Comparison of ENCODE assay signal across 23 mouse cellular contexts in the genomic region with DNA sequence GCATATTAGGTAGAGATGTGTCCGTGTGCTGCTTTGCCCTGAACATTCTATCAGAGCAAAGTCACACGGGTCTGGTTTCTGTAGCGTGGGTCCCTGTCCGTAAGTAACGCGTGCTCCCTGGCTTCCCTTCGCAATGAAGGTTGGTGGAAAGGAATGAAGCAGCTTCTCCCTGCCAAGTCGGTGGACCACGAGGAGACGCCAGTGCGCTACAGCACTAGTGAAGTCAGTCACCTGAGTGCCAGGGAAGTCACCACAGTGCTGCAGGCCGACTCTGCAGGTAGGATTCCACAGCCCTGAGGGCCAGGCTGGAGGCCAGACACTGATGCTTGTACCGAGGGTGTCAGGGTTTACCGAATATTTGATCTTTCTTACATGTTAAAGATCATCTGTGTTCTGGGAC. TPM values are rescaled to one million over a fixed set of nuclear protein-coding genes. Genes with fewer than 3 reads are reported as not detected.
DNase-seq lines count a peak whose midpoint lies in the region; ATAC-seq and TF ChIP-seq lines count a peak whose summit lies in the region.
"Had no signal": no experiment of that assay in that cellular context is flagged by ENCODE, and none has a peak within 500 bp of the region (broad histone marks: within the 10 kb centered on the region; RNA-seq: fewer than 3 reads in every experiment).

No protein-coding gene starts in this region.

- peaks cover 45% of the 10 kb centered on the region for H3K4me1 ChIP-seq in liver, embryonic 13.5 days (replicated peaks)
- peaks cover 6% of the 10 kb centered on the region for H3K4me1 ChIP-seq in liver, embryonic 11.5 days (replicated peaks; ENCODE audit: control insufficient read depth, insufficient read depth, low read length)
- peaks cover 3% of the 10 kb centered on the region for H3K4me1 ChIP-seq in liver, postnatal 0 days (ENCODE audit: insufficient read depth)
- H3K4me1 ChIP-seq in hindbrain, embryonic 11.5 days (replicated peaks; ENCODE audit: control insufficient read depth, insufficient read depth, low read length), result no peaks in the 10 kb centered on the region
- no peaks in the 10 kb centered on the region for H3K4me1 ChIP-seq in cerebellum, adult 2 months (ENCODE audit: control insufficient read depth, insufficient read depth, low read length)
- H3K4me1 ChIP-seq: embryonic facial prominence, embryonic 10.5 days; forebrain, embryonic 10.5 days; intestine, embryonic 15.5 days; limb, embryonic 12.5 days had no signal

- H3K27me3 ChIP-seq in liver, embryonic 13.5 days, result no peaks in the 10 kb centered on the region
- H3K27me3 ChIP-seq in liver, embryonic 11.5 days (replicated peaks; ENCODE audit: control insufficient read depth, insufficient read depth, low read length), result no peaks in the 10 kb centered on the region
- H3K27me3 ChIP-seq in liver, postnatal 0 days (ENCODE audit: insufficient read depth, low read length), result no peaks in the 10 kb centered on the region
- H3K27me3 ChIP-seq in hindbrain, embryonic 11.5 days (ENCODE audit: control insufficient read depth, insufficient read depth, low read length), result no peaks in the 10 kb centered on the region
- H3K27me3 ChIP-seq in cerebellum, adult 2 months (ENCODE audit: control insufficient read depth, insufficient read depth, low read length), result no peaks in the 10 kb centered on the region
- H3K27me3 ChIP-seq: intestine, embryonic 15.5 days; limb, embryonic 12.5 days; Patski had no signal

- H3K9me3 ChIP-seq in liver, embryonic 13.5 days (replicated peaks), result no peaks in the 10 kb centered on the region
- no peaks in the 10 kb centered on the region for H3K9me3 ChIP-seq in liver, embryonic 11.5 days (ENCODE audit: control insufficient read depth, low read length)
- H3K9me3 ChIP-seq in liver, postnatal 0 days (ENCODE audit: low read length), result no peaks in the 10 kb centered on the region
- no peaks in the 10 kb centered on the region for H3K9me3 ChIP-seq in hindbrain, embryonic 11.5 days (ENCODE audit: control insufficient read depth, low read length)
- H3K9me3 ChIP-seq: embryonic facial prominence, embryonic 10.5 days; forebrain, embryonic 10.5 days; intestine, embryonic 15.5 days; limb, embryonic 12.5 days had no signal

- no peak for DNase-seq in liver, embryonic 13.5 days
- no peak for DNase-seq in liver, embryonic 11.5 days (ENCODE audit: low spot score)
- peak; percentile 52 to 59 for DNase-seq in kidney, adult 8-10 months
- DNase-seq in kidney, postnatal 10 days, result peak; percentile 70
- no peak for DNase-seq in liver, postnatal 0 days
- no peak for DNase-seq in hindbrain, embryonic 11.5 days (ENCODE audit: low spot score)
- no peak for DNase-seq in embryo, embryonic 10 days (ENCODE audit: low spot score)
- DNase-seq in cerebellum, adult 2 months, result no peak
- DNase-seq: adrenal gland, adult 2 months; cerebellum, adult 9-10 months; gastrocnemius, postnatal 25 days; layer of hippocampus, postnatal 36 days; thymus, postnatal 14 days had no signal

- peak overlapping the region; percentile 27; the same call in 1 of the 2 replicates for H3K27ac ChIP-seq in liver, embryonic 13.5 days
- H3K27ac ChIP-seq in liver, embryonic 11.5 days (ENCODE audit: low read depth, low read length), result no peak overlapping the region
- no peak overlapping the region for H3K27ac ChIP-seq in liver, postnatal 0 days (ENCODE audit: low read depth)
- no peak overlapping the region for H3K27ac ChIP-seq in hindbrain, embryonic 11.5 days (ENCODE audit: low read depth, low read length)
- no peak overlapping the region for H3K27ac ChIP-seq in cerebellum, adult 2 months (ENCODE audit: insufficient read depth, low read length)
- H3K27ac ChIP-seq: embryonic facial prominence, embryonic 10.5 days; forebrain, embryonic 10.5 days; intestine, embryonic 15.5 days; layer of hippocampus, adult 2 months; limb, embryonic 12.5 days; macrophage had no signal

- H3K4me3 ChIP-seq in liver, embryonic 13.5 days (replicated peaks), result no peak overlapping the region
- no peak overlapping the region for H3K4me3 ChIP-seq in liver, embryonic 11.5 days (ENCODE audit: low read depth, low read length)
- H3K4me3 ChIP-seq in liver, postnatal 0 days (ENCODE audit: low read depth, low read length), result no peak overlapping the region
- H3K4me3 ChIP-seq in hindbrain, embryonic 11.5 days (ENCODE audit: low read depth, low read length), result no peak overlapping the region
- H3K4me3 ChIP-seq in cerebellum, adult 2 months (replicated peaks; ENCODE audit: insufficient read depth, low read depth, low read length), result no peak overlapping the region
- H3K4me3 ChIP-seq: embryonic facial prominence, embryonic 10.5 days; forebrain, embryonic 10.5 days; intestine, embryonic 15.5 days; layer of hippocampus, adult 2 months; limb, embryonic 12.5 days had no signal

- ATAC-seq in liver, embryonic 13.5 days (ENCODE audit: low read depth), result no peak
- ATAC-seq in liver, embryonic 11.5 days (replicated peaks; ENCODE audit: low FRiP score), result no peak
- no peak for ATAC-seq in liver, postnatal 0 days
- no peak for ATAC-seq in hindbrain, embryonic 11.5 days (ENCODE audit: low FRiP score)
- ATAC-seq: forebrain, embryonic 16.5 days; hindbrain, embryonic 16.5 days; intestine, embryonic 15.5 days; lung, postnatal 0 days; Patski had no signal

- TF ChIP-seq CTCF in liver, postnatal 0 days (IDR thresholded peaks at IDR 0.05; ENCODE audit: low read depth), result 0 out of 2 replicates have a peak, but pooled peaks have one; percentile 7
- no peak for TF ChIP-seq CTCF in cerebellum, adult 2 months (IDR thresholded peaks at IDR 0.05; ENCODE audit: borderline replicate concordance, insufficient read depth, low read depth, low read length)

- H3K36me3 ChIP-seq in liver, embryonic 13.5 days, result peaks cover 59% of the 10 kb centered on the region
- peaks cover 12% of the 10 kb centered on the region; the same call in 1 of the 2 replicates for H3K36me3 ChIP-seq in liver, embryonic 11.5 days (ENCODE audit: control insufficient read depth, insufficient read depth, low read length)
- H3K36me3 ChIP-seq in liver, postnatal 0 days (replicated peaks; ENCODE audit: insufficient read depth, low read length), result peaks cover 20% of the 10 kb centered on the region
- H3K36me3 ChIP-seq in hindbrain, embryonic 11.5 days (ENCODE audit: control insufficient read depth, insufficient read depth, low read length), result no peaks in the 10 kb centered on the region
- H3K36me3 ChIP-seq: intestine, embryonic 15.5 days had no signal

- no peak overlapping the region for H3K4me2 ChIP-seq in liver, embryonic 13.5 days
- no peak overlapping the region for H3K4me2 ChIP-seq in liver, embryonic 11.5 days
- H3K4me2 ChIP-seq in liver, postnatal 0 days (ENCODE audit: low read depth, low read length), result no peak overlapping the region
- H3K4me2 ChIP-seq in hindbrain, embryonic 11.5 days (replicated peaks; ENCODE audit: low read depth, low read length), result no peak overlapping the region
- H3K4me2 ChIP-seq: intestine, embryonic 15.5 days; limb, embryonic 12.5 days had no signal

- no peak for TF ChIP-seq POLR2A in cerebellum, adult 2 months (IDR thresholded peaks at IDR 0.05; ENCODE audit: borderline replicate concordance, insufficient read depth, low read length)

- H3K9ac ChIP-seq in liver, embryonic 13.5 days, result no peak overlapping the region
- no peak overlapping the region for H3K9ac ChIP-seq in liver, embryonic 11.5 days (ENCODE audit: low read depth, low read length)
- no peak overlapping the region for H3K9ac ChIP-seq in liver, postnatal 0 days (replicated peaks)
- H3K9ac ChIP-seq in hindbrain, embryonic 11.5 days (ENCODE audit: low read depth, low read length), result no peak overlapping the region
- H3K9ac ChIP-seq: intestine, embryonic 15.5 days; limb, embryonic 12.5 days had no signal

- 90% methylated on average over 14 of the region's 14 CpGs for WGBS in liver, embryonic 13.5 days (ENCODE audit: insufficient replicate concordance)
- WGBS in liver, embryonic 11.5 days, result 90% methylated on average over 14 of the region's 14 CpGs
- 90% methylated on average over 14 of the region's 14 CpGs for WGBS in liver, postnatal 0 days (ENCODE audit: insufficient replicate concordance)
- WGBS in hindbrain, embryonic 11.5 days, result 96% methylated on average over 14 of the region's 14 CpGs
- WGBS in cerebellum, adult 2 months, result 79% methylated on average over 14 of the region's 14 CpGs

- no peak for TF ChIP-seq EP300 in liver, postnatal 0 days (IDR thresholded peaks at IDR 0.05; ENCODE audit: low read depth)

RNA-seq across cellular contexts. Expression of gene Dcbld2, which starts 55.8 kb away (rescaled TPM):
- 1.1 TPM in 2 replicates for polyA plus RNA-seq in liver, embryonic 13.5 days (2015; fragmentation: Nextera tagmentation; extraction: Ambion mirVana)
- polyA plus RNA-seq in liver, embryonic 11.5 days (2014; fragmentation: Nextera tagmentation; extraction: Ambion mirVana), result 9.1 and 9.4 TPM in 2 replicates
- polyA plus RNA-seq in liver, postnatal 0 days (2015; fragmentation: Nextera tagmentation; extraction: Ambion mirVana), result 0.31 and 0.64 TPM in 2 replicates
- polyA plus RNA-seq in hindbrain, embryonic 11.5 days (2014; fragmentation: Nextera tagmentation; extraction: Ambion mirVana), result 14.0 and 16.7 TPM in 2 replicates
- polyA plus RNA-seq in cerebellum, adult 2 months (2012; rRNA removed), result 17.0 and 17.1 TPM in 2 replicates

RNA-seq across cellular contexts. Expression of gene St3gal6, which starts 60.0 kb away (rescaled TPM):
- 43.5 and 47.6 TPM in 2 replicates for polyA plus RNA-seq in liver, embryonic 13.5 days (2015; fragmentation: Nextera tagmentation; extraction: Ambion mirVana)
- polyA plus RNA-seq in liver, embryonic 11.5 days (2014; fragmentation: Nextera tagmentation; extraction: Ambion mirVana), result 66.0 and 67.9 TPM in 2 replicates
- polyA plus RNA-seq in liver, postnatal 0 days (2015; fragmentation: Nextera tagmentation; extraction: Ambion mirVana), result 11.8 and 16.8 TPM in 2 replicates
- polyA plus RNA-seq in hindbrain, embryonic 11.5 days (2014; fragmentation: Nextera tagmentation; extraction: Ambion mirVana), result 8.0 and 9.8 TPM in 2 replicates
- 23.9 and 25.3 TPM in 2 replicates for polyA plus RNA-seq in cerebellum, adult 2 months (2012; rRNA removed)

Comparison
In these comparisons a context has a peak if more than half of its experiments do, and no peak if none do; other contexts are left out.
1. DNase-seq: peak in kidney, adult 8-10 months (2 of 2) and kidney, postnatal 10 days (single experiment); none in liver, embryonic 13.5 days (single experiment), liver, embryonic 11.5 days (single experiment), liver, postnatal 0 days (single experiment), hindbrain, embryonic 11.5 days (single experiment), embryo, embryonic 10 days (single experiment) and cerebellum, adult 2 months (0 of 2).